Mouse (Mus musculus): ENCODE measurements around the gene Fthl17a. TPM values are rescaled to one million over a fixed set of nuclear protein-coding genes. Genes with fewer than 3 reads are reported as not detected.

The Fthl17a gene
- polyA plus RNA-seq, 1 experiment from 2014 or later = not detected

DNA sequence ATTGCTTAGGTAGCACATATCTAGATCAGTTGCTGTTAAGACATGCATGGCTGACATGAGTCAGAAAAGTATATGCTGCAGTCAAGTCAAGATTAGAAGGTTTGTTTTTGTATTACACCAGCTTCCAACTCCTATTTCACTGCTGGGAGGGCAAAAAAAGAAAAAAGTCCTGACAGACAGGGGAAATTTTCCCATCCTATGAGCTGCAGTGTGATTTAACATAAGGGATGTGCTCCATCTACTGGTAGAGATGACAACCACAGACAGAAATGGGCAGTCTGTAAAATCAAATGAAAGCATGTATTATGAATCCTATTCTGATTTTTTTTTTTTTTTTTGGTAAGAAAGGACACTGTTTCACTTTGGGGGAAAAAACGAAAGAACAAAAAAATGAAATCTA, 69.7 kb downstream of the Fthl17a start:
- no peaks in the 10 kb centered on the region for H3K36me3 ChIP-seq (ENCODE audit: control insufficient read depth, insufficient read depth, low read length)
- peak; percentile 54; the same call in 1 of the 2 replicates for ATAC-seq (ENCODE audit: low read depth)

More for the DNA sequence above, 69.7 kb downstream of the Fthl17a start:
- no peak overlapping the region for H3K9ac ChIP-seq (replicated peaks; ENCODE audit: low read depth, low read length)
- H3K27ac ChIP-seq (ENCODE audit: low read depth, low read length) = no peak overlapping the region
- H3K4me1 ChIP-seq (ENCODE audit: control insufficient read depth, insufficient read depth, low read length) = no peaks in the 10 kb centered on the region
- no peak overlapping the region for H3K4me3 ChIP-seq (ENCODE audit: low read depth, low read length)
- H3K4me2 ChIP-seq (ENCODE audit: low read depth, low read length) = no peak overlapping the region
- WGBS = 40% methylated on average over 1 of the region's 1 CpGs
- no peaks in the 10 kb centered on the region for H3K27me3 ChIP-seq (ENCODE audit: control insufficient read depth, insufficient read depth, low read length)
- H3K9me3 ChIP-seq (ENCODE audit: control insufficient read depth, low read length) = no peaks in the 10 kb centered on the region

Data from neural tube, embryonic 14.5 days (tissue).